Mouse (Mus musculus): Measurements from ENCODE around the gene Sarnp. TPM values are rescaled to one million over a fixed set of nuclear protein-coding genes. Genes with fewer than 3 reads are reported as not detected.

Gene Sarnp
- polyA plus RNA-seq, 1 experiment from 2014 or later, result 223 TPM

DNA sequence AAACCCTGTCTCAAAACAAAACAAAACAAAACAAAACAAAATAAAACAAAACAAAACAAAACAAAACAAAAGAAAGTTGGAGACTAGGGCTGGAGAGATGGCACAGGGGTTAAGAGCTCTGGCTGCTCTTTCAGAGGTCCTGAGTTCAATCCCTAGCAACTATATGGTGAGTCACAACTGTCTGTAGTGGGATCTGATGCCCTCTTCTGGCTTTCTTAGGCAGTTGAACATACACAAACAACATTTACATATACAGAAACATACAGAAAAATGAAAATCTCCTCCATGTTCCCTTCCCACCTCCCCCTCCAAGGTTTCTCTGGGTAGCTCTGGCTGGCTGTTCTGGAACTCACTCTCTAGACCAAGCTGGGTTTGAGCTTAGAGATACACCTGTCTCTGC, 25.1 kb upstream of the Sarnp start:
- Histone ChIP-seq H3K9ac (no peak overlapping the region), H3K9me3 (ENCODE audit: low read depth, low read length) (no peaks in the 10 kb centered on the region), H3K27ac (ENCODE audit: low read depth) (no peak overlapping the region), H3K36me3 (ENCODE audit: insufficient read depth) (no peaks in the 10 kb centered on the region), H3K4me1 (ENCODE audit: insufficient read depth) (no peaks in the 10 kb centered on the region), H3K27me3 (ENCODE audit: insufficient read depth, low read length) (no peaks in the 10 kb centered on the region), H3K4me3 (ENCODE audit: low read depth, low read length) (no peak overlapping the region), H3K4me2 (no peak overlapping the region)
- no peak for TF ChIP-seq CTCF (IDR thresholded peaks at IDR 0.05; ENCODE audit: low read depth)
- DNase-seq (no peak), ATAC-seq (ENCODE audit: insufficient read depth) (no peak)

DNA sequence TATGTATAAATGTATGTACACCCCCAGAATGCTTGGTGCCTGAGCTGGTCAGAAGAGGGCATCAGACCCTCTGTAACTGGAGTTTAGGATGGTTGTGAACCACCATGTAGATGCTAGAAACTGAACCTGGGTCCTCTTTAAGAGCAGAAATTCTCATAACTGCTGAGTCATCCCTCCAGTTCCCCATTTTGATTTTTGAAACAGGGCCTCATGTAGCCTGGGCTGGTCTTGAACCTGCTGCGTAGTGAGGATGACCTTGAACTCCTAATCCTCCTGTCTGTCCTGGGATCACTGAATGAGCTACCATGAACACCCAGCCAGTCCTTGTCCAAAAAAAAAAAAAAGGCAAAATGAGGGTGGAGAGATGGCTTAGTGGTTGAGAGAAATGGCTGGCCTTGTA, 23.9 kb upstream of the Sarnp start:
- 79% methylated on average over 1 of the region's 1 CpGs for WGBS

GRCm38 (mm10) chr10:128794391-128794790, 22.7 kb upstream of the Sarnp start:
- peaks cover 4% of the 10 kb centered on the region; the same call in 1 of the 2 replicates for H3K36me3 ChIP-seq (ENCODE audit: insufficient read depth)
- no peak overlapping the region for H3K4me2 ChIP-seq
- no peaks in the 10 kb centered on the region for H3K27me3 ChIP-seq (ENCODE audit: insufficient read depth, low read length)
- no peak for TF ChIP-seq CTCF (IDR thresholded peaks at IDR 0.05; ENCODE audit: low read depth)
- H3K4me3 ChIP-seq (ENCODE audit: low read depth, low read length), result no peak overlapping the region
- no peaks in the 10 kb centered on the region for H3K9me3 ChIP-seq (ENCODE audit: low read depth, low read length)
- WGBS, result 80% methylated on average over 5 of the region's 5 CpGs
- ATAC-seq (ENCODE audit: insufficient read depth) (no peak), DNase-seq (no peak)
- H3K9ac ChIP-seq, result no peak overlapping the region
- H3K27ac ChIP-seq (ENCODE audit: low read depth), result no peak overlapping the region
- H3K4me1 ChIP-seq (ENCODE audit: insufficient read depth), result no peaks in the 10 kb centered on the region

More for the DNA sequence above, 23.9 kb upstream of the Sarnp start:
- Histone ChIP-seq H3K4me3 (ENCODE audit: low read depth, low read length) (no peak overlapping the region), H3K4me1 (ENCODE audit: insufficient read depth) (no peaks in the 10 kb centered on the region), H3K4me2 (no peak overlapping the region), H3K9ac (no peak overlapping the region), H3K9me3 (ENCODE audit: low read depth, low read length) (no peaks in the 10 kb centered on the region), H3K36me3 (ENCODE audit: insufficient read depth) (no peaks in the 10 kb centered on the region), H3K27ac (ENCODE audit: low read depth) (no peak overlapping the region), H3K27me3 (ENCODE audit: insufficient read depth, low read length) (no peaks in the 10 kb centered on the region)
- no peak for TF ChIP-seq CTCF (IDR thresholded peaks at IDR 0.05; ENCODE audit: low read depth)
- ATAC-seq (ENCODE audit: insufficient read depth) (no peak), DNase-seq (no peak)

GRCm38 (mm10) chr10:128795581-128795980, 21.6 kb upstream of the Sarnp start:
- no peaks in the 10 kb centered on the region for H3K27me3 ChIP-seq (ENCODE audit: insufficient read depth, low read length)
- TF ChIP-seq CTCF (IDR thresholded peaks at IDR 0.05; ENCODE audit: low read depth), result no peak
- H3K9me3 ChIP-seq (ENCODE audit: low read depth, low read length), result no peaks in the 10 kb centered on the region
- peaks cover 16% of the 10 kb centered on the region for H3K36me3 ChIP-seq (ENCODE audit: insufficient read depth)
- no peak for DNase-seq
- WGBS, result 92% methylated on average over 3 of the region's 3 CpGs
- no peak overlapping the region for H3K9ac ChIP-seq
- H3K4me1 ChIP-seq (ENCODE audit: insufficient read depth), result no peaks in the 10 kb centered on the region
- no peak for ATAC-seq (ENCODE audit: insufficient read depth)
- H3K4me2 ChIP-seq, result no peak overlapping the region
- H3K27ac ChIP-seq (ENCODE audit: low read depth), result no peak overlapping the region
- no peak overlapping the region for H3K4me3 ChIP-seq (ENCODE audit: low read depth, low read length)

DNA sequence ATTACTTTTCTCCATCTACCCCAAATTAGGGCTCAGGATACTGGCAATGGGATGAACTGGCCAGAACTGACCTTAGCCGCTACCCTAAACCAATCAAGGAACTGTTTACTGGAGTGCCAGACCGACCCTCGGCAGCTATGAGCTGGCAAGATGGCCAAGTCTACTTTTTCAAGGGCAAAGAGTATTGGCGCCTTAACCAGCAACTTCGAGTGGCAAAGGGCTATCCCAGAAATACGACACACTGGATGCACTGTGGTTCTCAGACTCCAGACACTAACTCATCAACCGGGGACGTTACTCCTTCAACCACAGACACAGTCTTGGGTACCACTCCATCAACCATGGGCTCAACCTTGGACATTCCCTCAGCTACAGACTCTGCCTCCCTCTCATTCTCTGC, 18.5 kb upstream of the Sarnp start:
- Histone ChIP-seq H3K27me3 (ENCODE audit: insufficient read depth, low read length) (no peaks in the 10 kb centered on the region), H3K4me1 (ENCODE audit: insufficient read depth) (peaks cover 7% of the 10 kb centered on the region; the same call in 1 of the 2 replicates), H3K4me2 (no peak overlapping the region), H3K9me3 (ENCODE audit: low read depth, low read length) (no peaks in the 10 kb centered on the region), H3K4me3 (ENCODE audit: low read depth, low read length) (no peak overlapping the region), H3K36me3 (ENCODE audit: insufficient read depth) (peaks cover 30% of the 10 kb centered on the region), H3K27ac (ENCODE audit: low read depth) (no peak overlapping the region), H3K9ac (no peak overlapping the region)
- WGBS, result 88% methylated on average over 8 of the region's 8 CpGs
- TF ChIP-seq CTCF (IDR thresholded peaks at IDR 0.05; ENCODE audit: low read depth), result no peak
- DNase-seq (no peak), ATAC-seq (ENCODE audit: insufficient read depth) (no peak)

DNA sequence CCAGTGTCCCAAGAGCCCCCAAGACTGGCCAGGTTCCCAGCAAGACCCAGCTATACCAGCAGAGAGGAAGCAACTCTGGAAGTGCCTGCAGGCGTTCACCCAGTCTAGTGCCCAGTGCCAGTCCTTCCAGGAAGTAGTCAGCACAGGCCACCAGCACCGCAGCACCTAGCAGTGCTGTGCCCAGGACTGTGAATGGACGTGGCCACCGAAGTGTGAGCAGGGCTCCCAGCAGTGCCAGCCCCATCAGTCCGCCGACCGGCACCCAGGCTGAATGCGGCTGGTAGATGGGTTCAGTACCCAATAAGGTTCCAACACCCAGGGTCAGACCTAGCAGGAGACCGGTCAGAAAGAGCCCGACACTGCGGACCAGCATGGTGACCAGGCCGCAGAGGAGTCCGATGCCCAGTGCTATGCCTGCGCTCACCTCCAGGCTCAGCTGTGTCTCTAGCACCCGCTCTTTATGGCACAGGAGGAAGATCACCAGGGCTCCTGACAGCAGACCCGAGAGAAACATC, 15.1 kb upstream of the Sarnp start:
- Histone ChIP-seq H3K9ac (no peak overlapping the region; the same call in 1 of the 2 replicates), H3K27ac (ENCODE audit: low read depth) (no peak overlapping the region), H3K4me3 (ENCODE audit: low read depth, low read length) (no peak overlapping the region), H3K27me3 (ENCODE audit: insufficient read depth, low read length) (no peaks in the 10 kb centered on the region), H3K9me3 (ENCODE audit: low read depth, low read length) (no peaks in the 10 kb centered on the region), H3K4me2 (0 out of 2 replicates have a peak overlapping the region, but pooled peaks have one; percentile 2), H3K36me3 (ENCODE audit: insufficient read depth) (peaks cover 31% of the 10 kb centered on the region), H3K4me1 (ENCODE audit: insufficient read depth) (peaks cover 9% of the 10 kb centered on the region; the same call in 1 of the 2 replicates)
- no peak for TF ChIP-seq CTCF (IDR thresholded peaks at IDR 0.05; ENCODE audit: low read depth)
- ATAC-seq (ENCODE audit: insufficient read depth) (no peak), DNase-seq (no peak)
- WGBS, result 87% methylated on average over 16 of the region's 16 CpGs

DNA sequence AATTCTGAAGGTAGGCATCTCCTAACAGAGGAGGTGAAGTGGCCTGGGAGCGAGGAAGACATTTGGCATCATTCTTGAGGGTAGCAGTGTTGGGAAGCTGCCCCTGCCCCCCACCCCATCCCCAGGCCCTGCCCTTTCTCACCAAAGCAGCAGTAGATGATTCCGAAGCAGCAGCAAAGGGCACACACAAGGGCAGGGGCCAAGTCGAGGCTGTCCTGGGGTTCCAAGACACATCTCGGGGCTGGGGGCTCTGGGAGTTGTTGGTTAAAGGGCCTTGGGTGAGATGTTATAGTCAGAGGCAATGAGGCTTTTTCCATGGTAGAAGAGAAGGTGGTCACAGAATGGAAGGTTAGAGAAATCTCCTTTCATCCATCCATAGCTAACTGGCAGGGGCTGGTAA, 14.2 kb upstream of the Sarnp start:
- TF ChIP-seq CTCF (IDR thresholded peaks at IDR 0.05; ENCODE audit: low read depth), result no peak
- H3K27me3 ChIP-seq (ENCODE audit: insufficient read depth, low read length), result no peaks in the 10 kb centered on the region

More for the DNA sequence above, 14.2 kb upstream of the Sarnp start:
- DNase-seq (no peak), ATAC-seq (ENCODE audit: insufficient read depth) (no peak)
- Histone ChIP-seq H3K4me1 (ENCODE audit: insufficient read depth) (peaks cover 18% of the 10 kb centered on the region), H3K27ac (ENCODE audit: low read depth) (peak overlapping the region; percentile 99), H3K9ac (peak overlapping the region; percentile 87), H3K4me2 (peak overlapping the region; percentile 82), H3K9me3 (ENCODE audit: low read depth, low read length) (no peaks in the 10 kb centered on the region), H3K36me3 (ENCODE audit: insufficient read depth) (peaks cover 40% of the 10 kb centered on the region), H3K4me3 (ENCODE audit: low read depth, low read length) (peak overlapping the region; percentile 80)
- 49% methylated on average over 4 of the region's 4 CpGs for WGBS
